ENCODE assay signal across 31 mouse cellular contexts in the genomic region with DNA sequence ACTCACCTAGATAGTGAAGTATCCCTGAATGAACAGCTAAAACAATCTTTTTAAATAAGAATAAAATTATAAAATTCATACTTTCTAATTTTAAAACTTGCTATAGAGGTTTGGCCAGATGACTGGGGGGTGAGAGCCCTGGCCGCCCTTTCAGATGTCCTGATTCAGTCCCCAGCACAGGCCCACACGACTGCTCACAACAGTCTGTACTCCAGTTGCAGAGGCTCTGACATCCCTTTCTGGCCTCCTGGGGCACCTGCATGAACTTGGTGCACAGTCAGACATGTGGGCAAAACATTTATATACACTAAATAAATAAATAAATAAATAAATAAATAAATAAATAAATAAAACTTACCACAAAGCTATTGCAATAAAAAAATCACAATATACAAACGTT.
"Had no signal": no experiment of that assay in that cellular context is flagged by ENCODE, and none has a peak within 500 bp of the region (broad histone marks: within the 10 kb centered on the region; RNA-seq: fewer than 3 reads in every experiment).

No protein-coding gene starts in this region.

- H3K4me3 ChIP-seq: left cerebral cortex, adult 2 months; limb, embryonic 10.5 days; limb, embryonic 12.5 days; limb, embryonic 13.5 days; limb, embryonic 15.5 days; liver, embryonic 12.5 days; liver, embryonic 13.5 days; liver, embryonic 15.5 days; lung, embryonic 15.5 days; megakaryocyte, embryonic 14.5 days; midbrain, embryonic 10.5 days; midbrain, embryonic 12.5 days; midbrain, embryonic 13.5 days; midbrain, embryonic 15.5 days; myocyte; neural tube, embryonic 12.5 days had no signal

- H3K27ac ChIP-seq: left cerebral cortex, adult 2 months; limb, embryonic 10.5 days; limb, embryonic 12.5 days; limb, embryonic 13.5 days; limb, embryonic 15.5 days; liver, embryonic 12.5 days; liver, embryonic 13.5 days; liver, embryonic 14.5 days; liver, embryonic 15.5 days; lung, embryonic 15.5 days; macrophage; midbrain, embryonic 10.5 days; midbrain, embryonic 12.5 days; midbrain, embryonic 13.5 days; midbrain, embryonic 15.5 days; neural tube, embryonic 12.5 days had no signal

- H3K4me1 ChIP-seq: limb, embryonic 10.5 days; limb, embryonic 12.5 days; limb, embryonic 13.5 days; limb, embryonic 15.5 days; liver, embryonic 12.5 days; liver, embryonic 13.5 days; lung, embryonic 15.5 days; midbrain, embryonic 10.5 days; midbrain, embryonic 12.5 days; midbrain, embryonic 13.5 days; midbrain, embryonic 15.5 days; neural tube, embryonic 12.5 days had no signal

- H3K27me3 ChIP-seq: liver, embryonic 13.5 days; megakaryocyte, embryonic 14.5 days had no signal

- H3K9me3 ChIP-seq: limb, embryonic 10.5 days; limb, embryonic 12.5 days; limb, embryonic 13.5 days; limb, embryonic 15.5 days; liver, embryonic 12.5 days; liver, embryonic 13.5 days; liver, embryonic 15.5 days; lung, embryonic 15.5 days; megakaryocyte, embryonic 14.5 days; midbrain, embryonic 10.5 days; midbrain, embryonic 12.5 days; midbrain, embryonic 13.5 days; midbrain, embryonic 15.5 days; neural tube, embryonic 12.5 days had no signal

- H3K4me2 ChIP-seq: limb, embryonic 12.5 days; limb, embryonic 13.5 days; limb, embryonic 15.5 days; liver, embryonic 11.5 days; liver, embryonic 12.5 days; liver, embryonic 13.5 days; liver, embryonic 15.5 days; lung, embryonic 14.5 days; lung, embryonic 15.5 days; midbrain, embryonic 12.5 days; midbrain, embryonic 13.5 days; midbrain, embryonic 15.5 days; neural tube, embryonic 12.5 days had no signal

- ATAC-seq: liver, embryonic 12.5 days; liver, postnatal 0 days; lung, postnatal 0 days; midbrain, embryonic 13.5 days; midbrain, embryonic 15.5 days; midbrain, embryonic 16.5 days had no signal

- H3K9ac ChIP-seq: limb, embryonic 12.5 days; limb, embryonic 13.5 days; limb, embryonic 15.5 days; liver, embryonic 12.5 days; liver, embryonic 13.5 days; liver, embryonic 14.5 days; liver, embryonic 15.5 days; liver, postnatal 0 days; lung, embryonic 14.5 days; lung, embryonic 15.5 days; midbrain, embryonic 12.5 days; midbrain, embryonic 13.5 days; midbrain, embryonic 15.5 days; neural tube, embryonic 12.5 days had no signal

- DNase-seq: left cerebral cortex, postnatal 4 days; liver; liver, embryonic 13.5 days; liver, postnatal 0 days; lung, adult 18-20 months; lung, adult 2 months; lung, embryonic 14.5 days; lung, postnatal 10 days; lung, postnatal 14 days; lung, postnatal 36 days; lung, postnatal 4 days had no signal

- H3K36me3 ChIP-seq: limb, embryonic 10.5 days; limb, embryonic 12.5 days; limb, embryonic 13.5 days; limb, embryonic 15.5 days; liver, embryonic 12.5 days; liver, embryonic 13.5 days; liver, embryonic 15.5 days; lung, embryonic 15.5 days; midbrain, embryonic 10.5 days; midbrain, embryonic 12.5 days; midbrain, embryonic 13.5 days; midbrain, embryonic 15.5 days; neural tube, embryonic 12.5 days had no signal
